Mouse (Mus musculus) lung, adult 10 weeks (tissue): Measurements from ENCODE around the gene Gm44790. TPM values are rescaled to one million over a fixed set of nuclear protein-coding genes. Genes with fewer than 3 reads are reported as not detected.

Experiments used
- polyA plus RNA-seq: library from polyadenylated mRNA; stranded (reverse); fragments of 350-450 nt; fragmentation: Illumina TruSeq; extraction: RNeasy Lipid Tissue Mini Kit (QIAGEN cat#74804); gene quantifications from one replicate; pipeline ENCODE4 v1.2.3, GENCODE M21; 2014; ENCODE audit warnings: low read depth, low replicate concordance; ENCODE audit not compliant: insufficient read depth

Gene Gm44790
- not detected for polyA plus RNA-seq

GRCm38 (mm10) chr6:86426358-86426757, at the start of gene Gm44790:
Gm44790 (plus strand) TSS chr6:86426658.

GRCm38 (mm10) chr6:86396581-86397256, 29.7 kb upstream of the Gm44790 start, which contains the start of gene Pcyox1:
Pcyox1 (minus strand) TSS chr6:86397154.

GRCm38 (mm10) chr6:86404100-86404861, 22.2 kb upstream of the Gm44790 start, which contains the start of gene Tia1:
Tia1 (plus strand) TSS chr6:86404219.

GRCm38 (mm10) chr6:86438272-86439118, 12.0 kb downstream of the Gm44790 start, which contains the start of gene C87436:
C87436 (plus strand) TSS chr6:86438374.

Other genes starting within 250 kb of the Gm44790 start
- gene Tgfa, start 231.4 kb upstream of the Gm44790 start, polyA plus RNA-seq, result 6.1 TPM
- gene Fam136a, start 61.0 kb upstream of the Gm44790 start, polyA plus RNA-seq, result 23.1 TPM
- gene Snrpg, start 55.4 kb upstream of the Gm44790 start, polyA plus RNA-seq, result 159 TPM
- gene Pcyox1, start 29.5 kb upstream of the Gm44790 start, polyA plus RNA-seq, result 23.8 TPM
- 11.2 TPM for gene Tia1, start 22.4 kb upstream of the Gm44790 start, polyA plus RNA-seq
- gene C87436, start 11.7 kb downstream of the Gm44790 start, polyA plus RNA-seq, result 12.6 TPM
- gene Pcbp1, start 99.7 kb downstream of the Gm44790 start, polyA plus RNA-seq, result 123 TPM
- gene Asprv1, start 201.5 kb downstream of the Gm44790 start, polyA plus RNA-seq, result 1.9 TPM
- 7.8 TPM for gene Mxd1, start 242.5 kb downstream of the Gm44790 start, polyA plus RNA-seq